Mouse (Mus musculus): Measurements from ENCODE around the gene Dcpp2.
"Not testable (repeated sequence)": the region's sequence is repeated elsewhere in the genome, so short reads cannot be mapped to it uniquely, and the experiment has no call there.

Gene Dcpp2

DNA sequence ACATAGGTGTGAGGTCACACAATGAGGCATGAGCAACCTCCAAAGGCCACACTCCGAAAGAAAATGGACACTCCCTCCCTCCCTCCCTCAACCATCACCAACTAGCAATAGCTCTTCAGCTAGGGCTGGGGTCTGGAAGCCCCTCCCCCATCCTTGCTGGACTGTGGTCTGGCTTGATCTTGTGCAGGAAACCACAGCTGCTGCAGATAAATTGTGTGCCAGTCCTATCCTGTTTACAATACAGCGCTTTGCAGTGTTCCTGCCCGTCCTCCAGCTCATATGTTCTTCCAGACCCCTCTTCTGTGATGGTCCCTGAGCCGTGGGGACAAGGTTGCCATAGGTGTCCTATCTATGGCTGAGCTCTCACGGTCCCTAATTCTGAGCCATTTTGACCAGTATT, 50.5 kb downstream of the Dcpp2 start:
- no peak for DNase-seq

DNA sequence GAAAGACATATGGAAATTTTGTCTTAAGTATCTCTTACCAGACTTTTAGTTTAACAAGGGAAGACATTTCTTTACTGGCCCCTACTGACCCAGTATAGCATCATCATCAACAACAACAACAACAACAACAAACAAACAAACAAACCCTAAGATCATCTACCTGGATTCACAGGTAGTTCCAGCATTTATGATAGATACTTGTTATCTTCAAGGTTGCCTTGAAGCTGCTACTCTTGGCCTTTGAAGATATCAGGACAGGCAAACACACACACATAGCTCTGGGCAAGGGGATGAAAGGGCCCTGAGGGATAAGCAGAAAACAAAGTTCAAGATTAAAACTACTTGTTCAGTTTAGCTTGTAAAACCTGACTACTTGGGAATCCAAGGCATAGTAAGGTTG, 60.7 kb downstream of the Dcpp2 start, which contains the start of gene Sbp:
TSS of gene Sbp (plus strand) at position 301 of the 400 bp plus-strand sequence.
- DNase-seq = no peak

DNA sequence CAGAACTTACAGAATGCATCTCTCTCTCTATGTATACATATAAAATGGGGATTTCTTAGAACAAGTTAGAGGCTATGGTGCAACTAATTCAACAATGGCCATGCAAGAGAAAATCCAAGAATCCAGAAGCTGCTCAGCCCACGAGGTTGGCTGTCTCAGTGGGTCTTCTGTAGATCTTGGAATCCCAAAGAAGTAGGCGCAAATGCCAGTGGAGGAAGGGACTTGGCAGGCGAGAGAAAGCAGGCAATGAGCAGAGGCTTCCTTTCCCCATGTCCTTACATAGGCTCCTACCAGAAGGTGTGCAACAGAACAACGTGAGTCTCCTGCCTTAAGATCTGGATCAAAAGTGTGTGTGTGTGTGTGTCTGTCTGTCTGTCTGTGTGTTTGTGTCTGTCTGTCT, 66.8 kb downstream of the Dcpp2 start:
- DNase-seq = not testable (repeated sequence)

DNA sequence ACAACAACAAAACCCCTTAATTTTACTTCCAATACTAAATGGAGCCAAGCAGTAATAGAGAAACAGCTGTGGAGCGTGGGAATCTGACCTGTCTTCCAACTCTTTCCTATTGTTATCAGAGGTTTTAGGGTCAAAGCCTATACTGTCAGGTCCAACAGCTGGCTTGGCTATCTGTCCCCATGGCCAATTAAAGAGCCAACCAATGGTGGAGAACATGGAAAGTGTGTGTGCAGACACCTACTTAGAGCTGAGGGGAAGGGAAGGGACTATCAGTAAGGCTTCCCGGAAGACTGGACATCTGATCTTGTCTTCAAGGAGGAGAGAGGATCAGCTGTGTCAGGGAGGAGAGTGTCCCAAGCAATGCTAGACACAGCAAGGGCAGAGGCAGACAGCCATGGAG, 68.4 kb downstream of the Dcpp2 start:
- no peak for DNase-seq
